Mouse (Mus musculus) heart, embryonic 16.5 days (tissue): ENCODE results near the gene Efcab6. TPM values are rescaled to one million over a fixed set of nuclear protein-coding genes. Genes with fewer than 3 reads are reported as not detected.

Experiments
- ATAC-seq: fragments of 200-750 bp; cut with Nextera tagmentation; replicated peaks from 2 replicates; pipeline ENCODE4 v1.8.0; 2017; ENCODE audit warnings: moderate number of reproducible peaks; ENCODE audit not compliant: insufficient read depth, low FRiP score; ENCODE audit errors: extremely low read depth
- H3K27ac ChIP-seq: fragments of 300-500 bp; sonication (generic); 2 replicates; pipeline ENCODE4 v1.5.1; 2014; ENCODE audit warnings: mild to moderate bottlenecking, low read length, control low read depth, moderate library complexity
- H3K27me3 ChIP-seq: fragments of 300-500 bp; sonication (generic); 2 replicates; pipeline ENCODE4 v1.6.1; 2014; ENCODE audit warnings: low read length, mixed read lengths; ENCODE audit not compliant: control insufficient read depth, insufficient read depth
- H3K36me3 ChIP-seq: fragments of 300-500 bp; sonication (generic); 2 replicates; pipeline ENCODE4 v1.6.1; 2014; ENCODE audit not compliant: control insufficient read depth, insufficient read depth
- H3K4me1 ChIP-seq: fragments of 300-500 bp; sonication (generic); 2 replicates; pipeline ENCODE4 v1.6.1; 2014; ENCODE audit warnings: low read length, mixed read lengths; ENCODE audit not compliant: control insufficient read depth, insufficient read depth
- H3K4me2 ChIP-seq: fragments of 300-500 bp; sonication (generic); 2 replicates; pipeline ENCODE4 v1.6.1; 2014; ENCODE audit warnings: low read depth, mild to moderate bottlenecking, control low read depth, low read length
- H3K4me3 ChIP-seq: fragments of 300-500 bp; sonication (generic); 2 replicates; pipeline ENCODE4 v1.5.1; 2014; ENCODE audit warnings: mild to moderate bottlenecking, control low read depth, low read length
- H3K9ac ChIP-seq: fragments of 300-500 bp; sonication (generic); 2 replicates; pipeline ENCODE4 v1.6.1; 2014; ENCODE audit warnings: low read length, control low read depth
- H3K9me3 ChIP-seq: fragments of 300-500 bp; sonication (generic); replicated peaks from 2 replicates; pipeline ENCODE4 v1.6.1; 2016; ENCODE audit warnings: low read length; ENCODE audit not compliant: control insufficient read depth
- WGBS: fragments of 180-500 bp; shearing (Covaris S2); extraction: QIAGEN DNeasy Blood & Tissue Kit; methylation state at CpG from one replicate; pipeline ENCODE4 v1.1.7; 2014; 5-methylcytosine and 5-hydroxymethylcytosine counted together
- polyA plus RNA-seq: library from polyadenylated mRNA; unstranded; fragments of >200 nt; fragmentation: Nextera tagmentation; extraction: Ambion mirVana; gene quantifications from 2 replicates; pipeline ENCODE4 v1.2.1, GENCODE M21; 2015

The Efcab6 gene
- polyA plus RNA-seq, 1 experiment from 2014 or later, result 0.30 TPM

GRCm38 (mm10) chr15:84072226-84072625 is 7.0 kb upstream of the Efcab6 start:
- 32% methylated on average over 7 of the region's 7 CpGs for WGBS
- no peak overlapping the region for H3K9ac ChIP-seq
- H3K4me2 ChIP-seq, result no peak overlapping the region
- H3K27ac ChIP-seq, result no peak overlapping the region
- H3K9me3 ChIP-seq, result no peaks in the 10 kb centered on the region
- H3K36me3 ChIP-seq, result no peaks in the 10 kb centered on the region
- no peak for ATAC-seq
- H3K4me3 ChIP-seq, result no peak overlapping the region
- no peaks in the 10 kb centered on the region for H3K4me1 ChIP-seq
- peaks cover 64% of the 10 kb centered on the region for H3K27me3 ChIP-seq

GRCm38 (mm10) chr15:84070116-84070676 is 5.0 kb upstream of the Efcab6 start:
- H3K4me1 ChIP-seq, result no peaks in the 10 kb centered on the region
- H3K27ac ChIP-seq, result no peak overlapping the region
- no peaks in the 10 kb centered on the region for H3K36me3 ChIP-seq
- no peak overlapping the region for H3K4me2 ChIP-seq
- H3K9me3 ChIP-seq, result peaks cover 8% of the 10 kb centered on the region
- 1% methylated on average over 13 of the region's 13 CpGs for WGBS
- H3K9ac ChIP-seq, result no peak overlapping the region
- peaks cover 60% of the 10 kb centered on the region for H3K27me3 ChIP-seq
- ATAC-seq, result no peak
- H3K4me3 ChIP-seq, result no peak overlapping the region

- Histone ChIP-seq H3K4me3 (no peak overlapping the region), H3K27me3 (peaks cover 58% of the 10 kb centered on the region), H3K9ac (no peak overlapping the region), H3K4me1 (no peaks in the 10 kb centered on the region), H3K4me2 (no peak overlapping the region), H3K27ac (no peak overlapping the region), H3K36me3 (no peaks in the 10 kb centered on the region), H3K9me3 (peaks cover 9% of the 10 kb centered on the region)
- WGBS, result 10% methylated on average over 16 of the region's 16 CpGs
- no peak for ATAC-seq
These were observed 4.4 kb upstream of the Efcab6 start for GRCm38 (mm10) chr15:84069455-84070050.

GRCm38 (mm10) chr15:84065701-84066100 is 522 bp upstream of the Efcab6 start:
- no peak for ATAC-seq
- no peaks in the 10 kb centered on the region for H3K4me1 ChIP-seq
- H3K9ac ChIP-seq, result no peak overlapping the region
- peaks cover 43% of the 10 kb centered on the region for H3K27me3 ChIP-seq
- 65% methylated on average over 4 of the region's 4 CpGs for WGBS
- peaks cover 11% of the 10 kb centered on the region for H3K9me3 ChIP-seq
- H3K27ac ChIP-seq, result no peak overlapping the region
- H3K36me3 ChIP-seq, result no peaks in the 10 kb centered on the region
- H3K4me2 ChIP-seq, result no peak overlapping the region
- H3K4me3 ChIP-seq, result no peak overlapping the region

GRCm38 (mm10) chr15:84058841-84059240 is 6.3 kb downstream of the Efcab6 start:
- Histone ChIP-seq H3K9me3 (peaks cover 3% of the 10 kb centered on the region; the same call in 1 of the 2 replicates), H3K27me3 (peaks cover 5% of the 10 kb centered on the region), H3K4me2 (no peak overlapping the region), H3K4me1 (no peaks in the 10 kb centered on the region), H3K27ac (no peak overlapping the region), H3K9ac (no peak overlapping the region), H3K36me3 (no peaks in the 10 kb centered on the region), H3K4me3 (no peak overlapping the region)
- 73% methylated on average over 6 of the region's 6 CpGs for WGBS
- no peak for ATAC-seq

- no peaks in the 10 kb centered on the region for H3K36me3 ChIP-seq
- ATAC-seq, result no peak
- no peak overlapping the region for H3K4me3 ChIP-seq
- no peak overlapping the region for H3K4me2 ChIP-seq
- H3K9ac ChIP-seq, result no peak overlapping the region
- peaks cover 5% of the 10 kb centered on the region for H3K27me3 ChIP-seq
- peaks cover 4% of the 10 kb centered on the region for H3K4me1 ChIP-seq
- H3K27ac ChIP-seq, result no peak overlapping the region
- H3K9me3 ChIP-seq, result no peaks in the 10 kb centered on the region
- WGBS, result 56% methylated on average over 5 of the region's 5 CpGs
These were observed 9.1 kb downstream of the Efcab6 start for GRCm38 (mm10) chr15:84056083-84056482.

DNA sequence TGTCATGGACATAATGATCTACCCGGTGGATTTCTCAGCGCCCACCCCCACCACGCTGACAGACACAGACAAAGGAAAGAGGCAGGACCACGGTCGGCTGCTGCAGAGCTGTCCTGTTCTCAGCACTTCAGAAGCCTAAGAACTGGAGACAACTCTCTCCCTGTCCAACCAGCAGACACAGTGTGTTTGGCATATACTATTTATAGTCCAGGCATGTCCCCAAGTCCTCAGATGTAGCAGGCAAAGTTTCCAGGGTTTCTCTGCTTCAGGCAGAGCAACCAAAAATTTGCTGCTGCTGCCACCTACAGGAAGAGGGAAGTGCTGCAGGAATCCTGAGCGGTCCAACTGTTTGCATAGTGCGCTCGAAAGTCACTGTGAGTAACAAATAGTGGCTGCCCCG is 11.3 kb downstream of the Efcab6 start:
- peak; percentile 83 for ATAC-seq
- H3K9ac ChIP-seq, result no peak overlapping the region
- peaks cover 4% of the 10 kb centered on the region for H3K4me1 ChIP-seq
- WGBS, result 29% methylated on average over 9 of the region's 9 CpGs
- H3K4me3 ChIP-seq, result no peak overlapping the region
- no peaks in the 10 kb centered on the region for H3K9me3 ChIP-seq
- peak overlapping the region; percentile 14; the same call in 1 of the 2 replicates for H3K4me2 ChIP-seq
- H3K27me3 ChIP-seq, result peaks cover 5% of the 10 kb centered on the region
- no peak overlapping the region for H3K27ac ChIP-seq
- no peaks in the 10 kb centered on the region for H3K36me3 ChIP-seq

DNA sequence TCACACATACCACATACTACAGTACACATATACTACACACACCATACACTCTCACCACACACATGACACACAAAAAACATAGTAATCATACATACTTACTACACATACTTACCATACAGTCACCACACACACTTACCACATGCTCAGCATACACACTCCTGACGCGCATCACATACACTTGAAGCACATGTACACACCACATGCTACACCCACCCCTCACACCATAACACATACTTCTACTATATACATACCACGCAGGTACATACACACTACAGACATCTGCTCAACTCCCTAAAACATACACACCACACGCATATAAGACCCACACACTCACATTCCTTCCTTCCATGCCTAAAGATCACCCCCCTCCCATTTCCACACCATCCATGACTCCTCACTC is 11.9 kb downstream of the Efcab6 start:
- Histone ChIP-seq H3K27me3 (peaks cover 5% of the 10 kb centered on the region), H3K27ac (no peak overlapping the region), H3K4me2 (no peak overlapping the region), H3K4me1 (peaks cover 4% of the 10 kb centered on the region), H3K9me3 (no peaks in the 10 kb centered on the region), H3K9ac (no peak overlapping the region), H3K4me3 (no peak overlapping the region), H3K36me3 (no peaks in the 10 kb centered on the region)
- no peak for ATAC-seq
- 83% methylated on average over 4 of the region's 4 CpGs for WGBS

DNA sequence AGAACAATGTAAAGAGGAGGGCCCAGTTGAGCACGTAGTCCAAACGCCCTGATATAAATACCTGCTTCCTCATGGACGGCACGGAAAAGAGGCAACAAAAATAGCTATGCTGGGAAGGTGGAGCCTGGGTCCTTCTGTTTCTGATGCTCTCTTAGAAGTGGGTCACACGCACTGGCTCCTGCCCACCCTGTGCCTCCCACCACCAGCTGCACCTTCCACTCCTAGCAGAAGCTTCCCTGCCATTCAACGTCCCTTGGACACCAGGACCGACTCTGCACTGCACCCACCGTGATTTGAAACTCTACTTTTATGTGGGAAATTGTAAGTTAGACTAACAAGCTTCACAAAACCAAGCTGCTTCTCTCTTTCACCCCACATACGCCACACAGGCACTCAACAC is 12.8 kb downstream of the Efcab6 start:
- Histone ChIP-seq H3K4me1 (peaks cover 4% of the 10 kb centered on the region), H3K4me2 (no peak overlapping the region), H3K4me3 (no peak overlapping the region), H3K9me3 (no peaks in the 10 kb centered on the region), H3K9ac (no peak overlapping the region), H3K27ac (no peak overlapping the region), H3K27me3 (peaks cover 5% of the 10 kb centered on the region), H3K36me3 (no peaks in the 10 kb centered on the region)
- WGBS, result 62% methylated on average over 9 of the region's 9 CpGs
- ATAC-seq, result no peak
